Mouse (Mus musculus) B cell, adult 2 months (primary cell): Measurements from ENCODE around the gene Smc4.
A peak's percentile ranks its signal among the peaks of the same experiment; 100 is the strongest.
"Not testable (repeated sequence)": the region's sequence is repeated elsewhere in the genome, so short reads cannot be mapped to it uniquely, and the experiment has no call there.

Experiments used
- DNase-seq, 2 experiments: peaks; one replicate each; pipeline ENCODE4 v3.0.0; 2022

Gene Smc4

GRCm38 (mm10) chr3:69018635-69019034 is 14.1 kb downstream of the Smc4 start:
- DNase-seq = not testable (repeated sequence)

GRCm38 (mm10) chr3:69020285-69020684 is 15.7 kb downstream of the Smc4 start:
- peak in 1 of 2 experiments; percentile 31 for DNase-seq

DNA sequence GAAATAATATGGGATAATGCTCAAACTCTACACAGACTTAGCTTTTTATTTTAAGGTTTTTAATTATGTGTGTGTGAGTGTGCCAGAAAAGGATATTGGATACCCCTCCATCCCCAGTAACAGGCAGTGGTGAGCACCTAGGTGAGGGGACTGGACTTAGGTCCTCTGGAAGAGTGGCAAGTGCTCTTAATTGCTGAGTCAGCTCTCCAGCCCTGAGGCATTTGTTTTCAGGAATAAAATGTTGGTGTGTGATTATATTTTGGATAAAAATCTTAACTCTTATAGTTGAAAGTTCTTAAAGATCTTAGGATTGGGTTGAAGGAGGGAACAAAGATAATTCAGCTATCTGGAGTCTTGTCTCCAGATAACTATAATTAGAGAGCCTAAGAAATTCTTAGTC is 16.2 kb downstream of the Smc4 start:
- no peak for DNase-seq

- DNase-seq = peak in 1 of 2 experiments; percentile 26
Observed at GRCm38 (mm10) chr3:69026133-69026783, 21.7 kb downstream of the Smc4 start.

DNA sequence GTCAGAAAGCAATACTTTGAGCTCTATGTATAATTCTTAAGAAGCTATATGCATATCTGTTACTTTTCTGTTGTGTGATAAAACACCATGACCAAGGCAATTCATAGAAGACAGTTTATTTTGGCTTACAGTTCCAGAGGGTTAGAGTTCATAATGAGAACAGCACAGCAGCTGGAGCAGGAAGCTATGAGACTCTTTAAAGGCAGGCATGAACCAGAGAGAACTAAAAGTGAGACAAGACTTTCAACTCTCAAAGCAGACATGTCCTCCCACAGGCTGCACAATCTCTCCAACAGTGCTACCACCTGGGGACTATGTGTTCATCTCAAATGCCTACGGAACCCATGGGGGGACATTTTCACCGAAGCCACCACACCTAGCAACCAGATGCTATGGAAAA is 35.6 kb downstream of the Smc4 start:
- no peak for DNase-seq

DNA sequence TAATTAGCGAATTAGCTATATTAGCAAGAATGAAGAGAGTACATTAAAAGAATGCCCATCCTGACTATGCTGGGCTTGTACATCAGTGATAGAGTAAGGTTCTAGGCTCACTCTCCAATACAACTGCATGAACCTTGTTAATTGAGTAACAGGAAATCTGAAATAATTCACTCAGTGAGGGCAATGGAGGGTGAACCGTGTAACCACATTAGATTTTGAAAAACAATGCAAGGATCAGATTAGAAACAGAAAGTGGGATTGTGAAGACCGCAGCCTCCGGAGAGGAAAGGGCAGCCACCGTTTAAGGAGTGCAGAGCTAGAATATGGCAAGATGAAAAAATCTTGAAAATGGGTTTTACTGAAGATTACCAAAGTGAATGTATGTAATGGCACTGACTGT is 36.8 kb downstream of the Smc4 start:
- peak; percentile 59 to 70 for DNase-seq

DNA sequence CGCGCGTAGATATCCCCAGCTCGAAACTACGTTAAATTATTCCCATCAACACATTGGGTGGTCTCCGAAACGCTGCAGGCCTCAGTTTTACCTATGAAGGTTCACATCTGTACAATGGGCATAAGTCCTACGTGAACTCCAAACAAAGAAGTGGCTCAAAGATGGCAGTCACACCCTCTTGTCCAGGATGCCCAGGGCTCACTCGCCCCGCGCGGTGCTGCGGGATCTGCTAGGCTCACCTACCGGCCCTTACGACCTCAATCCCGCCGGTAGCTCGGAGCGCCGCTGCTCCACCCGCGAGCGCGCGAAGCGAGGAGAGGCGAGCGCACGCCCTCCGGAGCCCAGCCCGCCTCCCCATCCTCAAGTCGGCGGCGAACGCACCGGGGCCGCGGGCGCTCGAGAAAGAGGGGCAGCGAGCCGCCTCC is 39.6 kb downstream of the Smc4 start:
- DNase-seq = no peak

GRCm38 (mm10) chr3:69044645-69045399 is 40.3 kb downstream of the Smc4 start, which contains the start of gene Trim59:
Gene Trim59 (minus strand): TSS chr3:69044755.
- DNase-seq = peak; percentile 87 to 91

- no peak for DNase-seq
Observed at GRCm38 (mm10) chr3:69045400-69045703, 40.8 kb downstream of the Smc4 start.

- no peak for DNase-seq
Observed at GRCm38 (mm10) chr3:69045750-69046149, 41.2 kb downstream of the Smc4 start.

DNA sequence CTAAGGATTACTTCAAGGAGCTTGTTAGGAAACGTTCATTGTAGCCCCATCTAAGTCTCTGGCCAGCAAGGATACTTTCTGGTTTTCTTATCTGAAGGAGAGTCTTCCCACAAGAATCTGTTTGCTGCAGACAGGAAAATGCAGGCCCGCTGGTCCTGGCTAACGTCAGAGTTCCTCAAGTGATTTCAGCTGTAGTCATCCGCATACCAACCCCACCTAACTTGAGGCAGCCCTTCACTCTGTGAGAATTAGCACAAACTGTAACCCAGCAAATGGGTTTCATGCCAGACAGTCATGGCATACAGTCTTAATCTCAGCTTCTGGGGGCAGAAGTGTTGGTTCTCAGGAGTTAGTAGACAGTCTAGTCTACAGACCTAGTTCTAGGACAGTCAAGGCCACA is 42.0 kb downstream of the Smc4 start:
- no peak for DNase-seq

- no peak for DNase-seq
Observed at GRCm38 (mm10) chr3:69047684-69048083, 43.1 kb downstream of the Smc4 start.

DNA sequence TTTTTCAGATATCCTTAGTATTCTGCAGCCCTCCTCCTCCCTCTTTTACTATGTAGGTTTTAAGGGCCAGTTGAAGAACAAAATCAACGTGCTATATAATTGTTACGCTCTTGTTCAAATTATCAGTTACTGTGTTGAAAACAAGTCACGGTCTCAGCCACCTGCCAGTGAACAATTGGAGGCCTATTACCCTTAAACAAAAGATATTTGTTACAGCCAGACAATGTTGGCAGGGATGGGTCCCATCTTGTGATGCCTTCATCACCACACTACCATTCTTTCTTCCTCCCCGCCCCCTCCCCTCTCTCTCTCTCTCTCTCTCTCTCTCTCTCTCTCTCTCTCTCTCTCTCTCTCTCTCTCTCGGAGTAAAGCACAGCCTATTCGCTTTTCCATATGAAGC is 44.5 kb downstream of the Smc4 start:
- DNase-seq = no peak

DNA sequence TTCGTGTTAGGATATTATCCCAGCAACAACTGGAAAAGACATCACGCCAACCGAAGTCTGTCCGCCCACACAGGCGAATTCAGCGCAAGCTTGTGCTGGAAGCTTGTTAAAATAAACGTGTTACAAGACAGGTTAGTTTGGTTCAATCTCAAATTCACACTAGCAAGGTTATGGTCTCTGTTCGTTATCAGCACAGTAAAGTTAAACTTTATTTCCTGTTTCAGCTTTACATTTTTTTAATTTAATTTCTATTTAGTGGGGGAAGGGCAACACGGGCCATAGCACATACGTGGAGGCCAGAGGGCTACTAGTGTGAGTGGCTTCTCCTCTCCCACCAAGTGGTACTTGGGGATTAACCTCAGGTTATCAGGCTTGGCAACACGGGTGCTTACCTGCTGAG is 47.4 kb downstream of the Smc4 start:
- no peak for DNase-seq

- DNase-seq = no peak
Observed at GRCm38 (mm10) chr3:69054760-69055432, 50.4 kb downstream of the Smc4 start.

DNA sequence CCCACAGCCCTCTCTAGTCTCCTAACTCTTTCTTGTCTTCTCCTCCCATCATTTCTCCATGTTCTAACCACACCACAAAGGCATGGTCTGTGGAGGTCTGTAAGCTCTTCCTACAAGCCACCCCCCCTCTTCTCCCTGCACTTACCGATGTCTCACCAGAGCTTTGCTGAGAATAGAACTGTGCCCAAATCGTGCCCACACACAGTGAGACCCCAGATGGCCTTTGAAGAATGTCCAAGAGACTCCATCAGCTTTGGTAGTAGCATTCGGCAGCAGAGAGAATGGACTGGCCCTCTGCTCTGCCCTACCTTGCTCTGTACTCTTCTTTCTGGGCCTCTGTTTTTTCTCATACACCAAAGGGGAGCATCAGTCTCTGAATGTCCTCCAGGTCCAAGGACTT is 51.3 kb downstream of the Smc4 start:
- no peak for DNase-seq

DNA sequence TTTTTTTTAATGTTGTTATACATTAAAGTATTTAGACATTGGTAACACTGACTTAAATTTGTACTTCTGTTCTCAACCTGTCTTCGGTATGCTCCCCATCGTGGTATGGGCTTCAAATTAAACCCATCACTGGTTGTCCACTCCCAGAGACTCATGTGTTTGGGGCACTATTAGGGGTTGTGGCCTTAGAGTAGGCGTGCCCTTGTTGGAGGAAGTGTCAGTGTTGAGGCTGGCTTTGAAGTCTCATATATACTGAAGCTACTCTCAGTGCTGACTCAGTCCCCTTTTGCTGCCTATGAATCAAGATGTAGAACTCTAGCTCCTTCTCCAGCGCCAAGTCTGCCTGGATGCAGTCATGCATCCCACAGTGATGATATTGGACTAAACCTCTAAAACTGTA is 56.1 kb downstream of the Smc4 start:
- no peak for DNase-seq

GRCm38 (mm10) chr3:69062764-69063163 is 58.2 kb downstream of the Smc4 start:
- DNase-seq = peak; percentile 22 to 24

- DNase-seq = no peak
Observed at GRCm38 (mm10) chr3:69064005-69064404, 59.5 kb downstream of the Smc4 start.
